Mouse (Mus musculus): ENCODE measurements around the gene Unc13a.
A peak's percentile ranks its signal among the peaks of the same experiment; 100 is the strongest.

- TF ChIP-seq POLR2A (IDR thresholded peaks at IDR 0.05; ENCODE audit: insufficient read length, low read depth) (peak; percentile 35), TCF3 (IDR thresholded peaks at IDR 0.05; ENCODE audit: insufficient read length, low read depth) (no peak), POLR2AphosphoS2 (IDR thresholded peaks at IDR 0.05; ENCODE audit: insufficient read length, low read depth) (peak; percentile 80), USF1 (IDR thresholded peaks at IDR 0.05; ENCODE audit: low read depth) (no peak)
These were observed 75.7 kb downstream of the Unc13a start for GRCm38 (mm10) chr8:71595862-71596261.
